ENCODE assay signal across 12 mouse cellular contexts in genomic region chr6:6880361-6881114, GRCm38 (mm10). TPM values are rescaled to one million over a fixed set of nuclear protein-coding genes. Genes with fewer than 3 reads are reported as not detected.
DNase-seq lines count a peak whose midpoint lies in the region; ATAC-seq and TF ChIP-seq lines count a peak whose summit lies in the region.
"Had no signal": no experiment of that assay in that cellular context is flagged by ENCODE, and none has a peak within 500 bp of the region (broad histone marks: within the 10 kb centered on the region; RNA-seq: fewer than 3 reads in every experiment).

No protein-coding gene starts in this region.

- 0 out of 2 replicates have a peak, but pooled peaks cover 3% of the 10 kb centered on the region for H3K36me3 ChIP-seq in embryonic facial prominence, embryonic 13.5 days
- H3K36me3 ChIP-seq in intestine, embryonic 14.5 days (ENCODE audit: control insufficient read depth, insufficient read depth, low read length), result no peaks in the 10 kb centered on the region
- H3K36me3 ChIP-seq in neural tube, embryonic 13.5 days, result no peaks in the 10 kb centered on the region
- H3K36me3 ChIP-seq: G1E had no signal

- DNase-seq in layer of hippocampus, adult 2 months (ENCODE audit: low spot score in 2 of 2), result no peak
- no peak for DNase-seq in layer of hippocampus, postnatal 14 days (ENCODE audit: low spot score in 2 of 2)
- DNase-seq in intestine, embryonic 14.5 days (ENCODE audit: low spot score), result peak; percentile 65
- DNase-seq in spleen, postnatal 4 days (ENCODE audit: low spot score in 2 of 2), result no peak
- no peak for DNase-seq in urinary bladder, postnatal 14 days (ENCODE audit: low spot score)
- no peak for DNase-seq in cerebellum, adult 9-10 months
- DNase-seq: lung, postnatal 4 days had no signal

- H3K9ac ChIP-seq in embryonic facial prominence, embryonic 13.5 days, result peak overlapping the region; percentile 94
- no peak overlapping the region for H3K9ac ChIP-seq in intestine, embryonic 14.5 days (ENCODE audit: low read length)
- H3K9ac ChIP-seq in neural tube, embryonic 13.5 days, result no peak overlapping the region

- no peak overlapping the region for H3K27ac ChIP-seq in layer of hippocampus, adult 2 months
- H3K27ac ChIP-seq in embryonic facial prominence, embryonic 13.5 days, result peak overlapping the region; percentile 89
- no peak overlapping the region for H3K27ac ChIP-seq in intestine, embryonic 14.5 days (ENCODE audit: low read depth)
- no peak overlapping the region for H3K27ac ChIP-seq in neural tube, embryonic 13.5 days (replicated peaks)

- H3K4me2 ChIP-seq in embryonic facial prominence, embryonic 13.5 days, result peak overlapping the region; percentile 78
- H3K4me2 ChIP-seq in intestine, embryonic 14.5 days (ENCODE audit: low read length), result peak overlapping the region; percentile 69
- peak overlapping the region; percentile 59 for H3K4me2 ChIP-seq in neural tube, embryonic 13.5 days

- peaks cover 42% of the 10 kb centered on the region for H3K4me1 ChIP-seq in embryonic facial prominence, embryonic 13.5 days
- peaks cover 7% of the 10 kb centered on the region for H3K4me1 ChIP-seq in intestine, embryonic 14.5 days (replicated peaks; ENCODE audit: control insufficient read depth, insufficient read depth, low read length)
- H3K4me1 ChIP-seq in neural tube, embryonic 13.5 days (replicated peaks), result peaks cover 24% of the 10 kb centered on the region

- no peak for TF ChIP-seq CTCF in layer of hippocampus, adult 2 months (conservative IDR thresholded peaks at IDR 0.05)

- peaks cover 85% of the 10 kb centered on the region for H3K27me3 ChIP-seq in embryonic facial prominence, embryonic 13.5 days
- peaks cover 84% of the 10 kb centered on the region for H3K27me3 ChIP-seq in intestine, embryonic 14.5 days (replicated peaks; ENCODE audit: control insufficient read depth, insufficient read depth, low read length)
- H3K27me3 ChIP-seq in neural tube, embryonic 13.5 days, result peaks cover 96% of the 10 kb centered on the region

- no peaks in the 10 kb centered on the region for H3K9me3 ChIP-seq in embryonic facial prominence, embryonic 13.5 days
- no peaks in the 10 kb centered on the region for H3K9me3 ChIP-seq in intestine, embryonic 14.5 days (ENCODE audit: control insufficient read depth, low read length)
- H3K9me3 ChIP-seq in neural tube, embryonic 13.5 days, result no peaks in the 10 kb centered on the region
- H3K9me3 ChIP-seq: G1E had no signal

- ATAC-seq in embryonic facial prominence, embryonic 13.5 days (ENCODE audit: insufficient number of reproducible peaks, insufficient read depth, low FRiP score, low TSS enrichment, low read depth), result no peak
- ATAC-seq in intestine, embryonic 14.5 days (replicated peaks; ENCODE audit: low FRiP score, low TSS enrichment, low read depth), result no peak
- ATAC-seq in neural tube, embryonic 13.5 days (ENCODE audit: low read depth), result no peak

- 1% methylated on average over 24 of the region's 24 CpGs for WGBS in embryonic facial prominence, embryonic 13.5 days
- 2% methylated on average over 24 of the region's 24 CpGs for WGBS in intestine, embryonic 14.5 days
- WGBS in neural tube, embryonic 13.5 days, result under 1% methylated on average over 24 of the region's 24 CpGs

- peak overlapping the region; percentile 22; the same call in 1 of the 2 replicates for H3K4me3 ChIP-seq in layer of hippocampus, adult 2 months
- peak overlapping the region; percentile 71 for H3K4me3 ChIP-seq in embryonic facial prominence, embryonic 13.5 days
- H3K4me3 ChIP-seq in intestine, embryonic 14.5 days (ENCODE audit: low read depth, low read length), result peak overlapping the region; percentile 40; the same call in 1 of the 2 replicates
- peak overlapping the region; percentile 41; the same call in 1 of the 2 replicates for H3K4me3 ChIP-seq in neural tube, embryonic 13.5 days

RNA-seq across cellular contexts. Expression of gene Dlx5, which starts 1.3 kb away (rescaled TPM):
- 1 to 10 TPM; 4.3 to 6.1 TPM for total RNA-seq in layer of hippocampus, adult 2 months (2021)
- 1 to 10 TPM; 4.7 to 6.1 TPM for total RNA-seq in layer of hippocampus, postnatal 14 days (2021)
- 44.3 and 54.9 TPM in 2 replicates for polyA plus RNA-seq in embryonic facial prominence, embryonic 13.5 days (2015; fragmentation: Nextera tagmentation; extraction: Ambion mirVana)
- polyA plus RNA-seq in intestine, embryonic 14.5 days (2014; fragmentation: Nextera tagmentation; extraction: Ambion mirVana), result 2.4 and 2.8 TPM in 2 replicates
- 0.40 and 1.2 TPM in 2 replicates for polyA plus RNA-seq in neural tube, embryonic 13.5 days (2015; fragmentation: Nextera tagmentation; extraction: Ambion mirVana)
- total RNA-seq: G1E; hematopoietic stem cell, adult 5-6 weeks had no signal
- polyA plus RNA-seq: G1E; spleen, adult 2 months had no signal

RNA-seq across cellular contexts. Expression of gene Dlx6, which starts 17.4 kb away (rescaled TPM):
- 1 to 10 TPM; 7.5 to 8.5 TPM for total RNA-seq in layer of hippocampus, adult 2 months (2021)
- 10 to 100 TPM in 1 of 2 experiments, 1 to 10 TPM in 1; 8.3 to 10.1 TPM for total RNA-seq in layer of hippocampus, postnatal 14 days (2021)
- 4.6 and 5.1 TPM in 2 replicates for polyA plus RNA-seq in embryonic facial prominence, embryonic 13.5 days (2015; fragmentation: Nextera tagmentation; extraction: Ambion mirVana)
- not detected in 2 replicates for polyA plus RNA-seq in intestine, embryonic 14.5 days (2014; fragmentation: Nextera tagmentation; extraction: Ambion mirVana)
- not detected in 2 replicates for polyA plus RNA-seq in neural tube, embryonic 13.5 days (2015; fragmentation: Nextera tagmentation; extraction: Ambion mirVana)
- total RNA-seq: hematopoietic stem cell, adult 5-6 weeks had no signal
- polyA plus RNA-seq: G1E; spleen, adult 2 months had no signal

Comparison
In these comparisons a context has a peak if more than half of its experiments do, and no peak if none do; other contexts are left out.
1. RNA of gene Dlx5, which starts 1.3 kb away (polyA plus RNA-seq): 44.3 to 54.9 TPM in embryonic facial prominence, embryonic 13.5 days; 2.4 to 2.8 TPM in intestine, embryonic 14.5 days and 0.40 to 1.2 TPM in neural tube, embryonic 13.5 days; every median in the first group is over 10 times any median in the second.
2. Peak in every context shown above with its lines, with median percentiles within 50 percentile points of each other: H3K4me3 ChIP-seq and H3K4me2 ChIP-seq.